Mouse (Mus musculus): Measurements from ENCODE around the gene Lsm4. TPM values are rescaled to one million over a fixed set of nuclear protein-coding genes. Genes with fewer than 3 reads are reported as not detected.

Lsm4 gene
- polyA plus RNA-seq, 2 experiments, result 182 to 247 TPM

GRCm38 (mm10) chr8:70648921-70649320, 24.1 kb upstream of the Lsm4 start:
- H3K9ac ChIP-seq (ENCODE audit: low read depth, low read length, severe bottlenecking), result no peak overlapping the region
- H3K27me3 ChIP-seq (ENCODE audit: control insufficient read depth, insufficient read depth, low read length), result no peaks in the 10 kb centered on the region
- H3K27ac ChIP-seq (replicated peaks; ENCODE audit: low read depth, low read length), result 0 out of 2 replicates have a peak overlapping the region, but pooled peaks have one; percentile 61
- no peak overlapping the region for H3K4me3 ChIP-seq (replicated peaks; ENCODE audit: low read length)
- 64% methylated on average over 3 of the region's 3 CpGs for WGBS
- H3K4me2 ChIP-seq (replicated peaks; ENCODE audit: low read depth, low read length, severe bottlenecking), result no peak overlapping the region
- H3K9me3 ChIP-seq (ENCODE audit: control insufficient read depth, low read length), result no peaks in the 10 kb centered on the region
- H3K36me3 ChIP-seq (ENCODE audit: control insufficient read depth, insufficient read depth, low read length), result peaks cover 47% of the 10 kb centered on the region
- no peak for ATAC-seq (ENCODE audit: low FRiP score, low read depth)
- no peak for TF ChIP-seq POLR2A (IDR thresholded peaks at IDR 0.05; ENCODE audit: borderline replicate concordance, extremely low read depth, insufficient read depth, insufficient read length)
- peaks cover 29% of the 10 kb centered on the region for H3K4me1 ChIP-seq (ENCODE audit: control insufficient read depth, insufficient read depth, low read length)
- no peak for DNase-seq (ENCODE audit: low spot score)

- H3K27me3 ChIP-seq (ENCODE audit: control insufficient read depth, insufficient read depth, low read length), result no peaks in the 10 kb centered on the region
- no peak overlapping the region for H3K9ac ChIP-seq (ENCODE audit: low read depth, low read length, severe bottlenecking)
- H3K4me3 ChIP-seq (replicated peaks; ENCODE audit: low read length), result no peak overlapping the region
- peaks cover 51% of the 10 kb centered on the region for H3K36me3 ChIP-seq (ENCODE audit: control insufficient read depth, insufficient read depth, low read length)
- peak; percentile 16; the same call in 1 of the 2 replicates for ATAC-seq (ENCODE audit: low FRiP score, low read depth)
- H3K4me2 ChIP-seq (replicated peaks; ENCODE audit: low read depth, low read length, severe bottlenecking), result no peak overlapping the region
- peak overlapping the region; percentile 61; the same call in 1 of the 2 replicates for H3K27ac ChIP-seq (replicated peaks; ENCODE audit: low read depth, low read length)
- TF ChIP-seq POLR2A (IDR thresholded peaks at IDR 0.05; ENCODE audit: borderline replicate concordance, extremely low read depth, insufficient read depth, insufficient read length), result no peak
- WGBS, result 70% methylated on average over 4 of the region's 4 CpGs
- peaks cover 29% of the 10 kb centered on the region for H3K4me1 ChIP-seq (ENCODE audit: control insufficient read depth, insufficient read depth, low read length)
- peak; percentile 86 for DNase-seq (ENCODE audit: low spot score)
- H3K9me3 ChIP-seq (ENCODE audit: control insufficient read depth, low read length), result no peaks in the 10 kb centered on the region
Measured at GRCm38 (mm10) chr8:70649324-70649723, 23.7 kb upstream of the Lsm4 start.

GRCm38 (mm10) chr8:70650351-70650750, 22.7 kb upstream of the Lsm4 start:
- Histone ChIP-seq H3K4me3 (replicated peaks; ENCODE audit: low read length) (no peak overlapping the region), H3K27me3 (ENCODE audit: control insufficient read depth, insufficient read depth, low read length) (no peaks in the 10 kb centered on the region), H3K9me3 (ENCODE audit: control insufficient read depth, low read length) (no peaks in the 10 kb centered on the region), H3K36me3 (ENCODE audit: control insufficient read depth, insufficient read depth, low read length) (peaks cover 59% of the 10 kb centered on the region), H3K4me2 (replicated peaks; ENCODE audit: low read depth, low read length, severe bottlenecking) (no peak overlapping the region), H3K9ac (ENCODE audit: low read depth, low read length, severe bottlenecking) (no peak overlapping the region), H3K27ac (replicated peaks; ENCODE audit: low read depth, low read length) (no peak overlapping the region), H3K4me1 (ENCODE audit: control insufficient read depth, insufficient read depth, low read length) (peaks cover 29% of the 10 kb centered on the region)
- ATAC-seq (ENCODE audit: low FRiP score, low read depth) (no peak), DNase-seq (ENCODE audit: low spot score) (no peak)
- no peak for TF ChIP-seq POLR2A (IDR thresholded peaks at IDR 0.05; ENCODE audit: borderline replicate concordance, extremely low read depth, insufficient read depth, insufficient read length)
- WGBS, result 92% methylated on average over 17 of the region's 17 CpGs

GRCm38 (mm10) chr8:70653226-70653625, 19.8 kb upstream of the Lsm4 start:
- no peak overlapping the region for H3K4me3 ChIP-seq (replicated peaks; ENCODE audit: low read length)
- no peak for ATAC-seq (ENCODE audit: low FRiP score, low read depth)
- H3K4me1 ChIP-seq (ENCODE audit: control insufficient read depth, insufficient read depth, low read length), result peaks cover 13% of the 10 kb centered on the region
- DNase-seq (ENCODE audit: low spot score), result no peak
- no peak overlapping the region for H3K9ac ChIP-seq (ENCODE audit: low read depth, low read length, severe bottlenecking)
- no peaks in the 10 kb centered on the region for H3K27me3 ChIP-seq (ENCODE audit: control insufficient read depth, insufficient read depth, low read length)
- no peaks in the 10 kb centered on the region for H3K9me3 ChIP-seq (ENCODE audit: control insufficient read depth, low read length)
- H3K36me3 ChIP-seq (ENCODE audit: control insufficient read depth, insufficient read depth, low read length), result peaks cover 73% of the 10 kb centered on the region
- no peak overlapping the region for H3K27ac ChIP-seq (replicated peaks; ENCODE audit: low read depth, low read length)
- TF ChIP-seq POLR2A (IDR thresholded peaks at IDR 0.05; ENCODE audit: borderline replicate concordance, extremely low read depth, insufficient read depth, insufficient read length), result no peak
- H3K4me2 ChIP-seq (replicated peaks; ENCODE audit: low read depth, low read length, severe bottlenecking), result no peak overlapping the region
- 70% methylated on average over 2 of the region's 2 CpGs for WGBS

GRCm38 (mm10) chr8:70654121-70654520, 18.9 kb upstream of the Lsm4 start:
- Histone ChIP-seq H3K36me3 (ENCODE audit: control insufficient read depth, insufficient read depth, low read length) (peaks cover 69% of the 10 kb centered on the region), H3K4me3 (replicated peaks; ENCODE audit: low read length) (no peak overlapping the region), H3K9me3 (ENCODE audit: control insufficient read depth, low read length) (no peaks in the 10 kb centered on the region), H3K4me2 (replicated peaks; ENCODE audit: low read depth, low read length, severe bottlenecking) (no peak overlapping the region), H3K27ac (replicated peaks; ENCODE audit: low read depth, low read length) (no peak overlapping the region), H3K4me1 (ENCODE audit: control insufficient read depth, insufficient read depth, low read length) (peaks cover 13% of the 10 kb centered on the region), H3K9ac (ENCODE audit: low read depth, low read length, severe bottlenecking) (no peak overlapping the region), H3K27me3 (ENCODE audit: control insufficient read depth, insufficient read depth, low read length) (no peaks in the 10 kb centered on the region)
- TF ChIP-seq POLR2A (IDR thresholded peaks at IDR 0.05; ENCODE audit: borderline replicate concordance, extremely low read depth, insufficient read depth, insufficient read length), result no peak
- no peak for ATAC-seq (ENCODE audit: low FRiP score, low read depth)
- 76% methylated on average over 1 of the region's 1 CpGs for WGBS
- no peak for DNase-seq (ENCODE audit: low spot score)

- no peaks in the 10 kb centered on the region for H3K9me3 ChIP-seq (ENCODE audit: control insufficient read depth, low read length)
- no peak for TF ChIP-seq POLR2A (IDR thresholded peaks at IDR 0.05; ENCODE audit: borderline replicate concordance, extremely low read depth, insufficient read depth, insufficient read length)
- H3K4me1 ChIP-seq (ENCODE audit: control insufficient read depth, insufficient read depth, low read length), result peaks cover 9% of the 10 kb centered on the region
- no peak overlapping the region for H3K4me3 ChIP-seq (replicated peaks; ENCODE audit: low read length)
- no peak overlapping the region for H3K27ac ChIP-seq (replicated peaks; ENCODE audit: low read depth, low read length)
- no peak for ATAC-seq (ENCODE audit: low FRiP score, low read depth)
- H3K36me3 ChIP-seq (ENCODE audit: control insufficient read depth, insufficient read depth, low read length), result peaks cover 57% of the 10 kb centered on the region
- 57% methylated on average over 2 of the region's 2 CpGs for WGBS
- no peaks in the 10 kb centered on the region for H3K27me3 ChIP-seq (ENCODE audit: control insufficient read depth, insufficient read depth, low read length)
- DNase-seq (ENCODE audit: low spot score), result no peak
- H3K9ac ChIP-seq (ENCODE audit: low read depth, low read length, severe bottlenecking), result no peak overlapping the region
- no peak overlapping the region for H3K4me2 ChIP-seq (replicated peaks; ENCODE audit: low read depth, low read length, severe bottlenecking)
Measured at GRCm38 (mm10) chr8:70655469-70655868, 17.6 kb upstream of the Lsm4 start.
